Mouse (Mus musculus) right cerebral cortex, postnatal 4 days (tissue): ENCODE results near the gene Tmem150b.
A peak's percentile ranks its signal among the peaks of the same experiment; 100 is the strongest.

Experiments used
- DNase-seq: peaks from one replicate; pipeline ENCODE4 v3.0.0-alpha.2; 2022

Tmem150b gene

GRCm38 (mm10) chr7:4659911-4660443 lies 65.1 kb downstream of the Tmem150b start:
- no peak for DNase-seq

- DNase-seq: peak; percentile 93
Measured at GRCm38 (mm10) chr7:4658912-4659551, 66.0 kb downstream of the Tmem150b start, which contains the start of gene Ppp6r1. Gene Ppp6r1 (minus strand): TSS chr7:4659019.

- peak; percentile 70 for DNase-seq
Measured at GRCm38 (mm10) chr7:4658128-4658907, 66.7 kb downstream of the Tmem150b start.

DNA sequence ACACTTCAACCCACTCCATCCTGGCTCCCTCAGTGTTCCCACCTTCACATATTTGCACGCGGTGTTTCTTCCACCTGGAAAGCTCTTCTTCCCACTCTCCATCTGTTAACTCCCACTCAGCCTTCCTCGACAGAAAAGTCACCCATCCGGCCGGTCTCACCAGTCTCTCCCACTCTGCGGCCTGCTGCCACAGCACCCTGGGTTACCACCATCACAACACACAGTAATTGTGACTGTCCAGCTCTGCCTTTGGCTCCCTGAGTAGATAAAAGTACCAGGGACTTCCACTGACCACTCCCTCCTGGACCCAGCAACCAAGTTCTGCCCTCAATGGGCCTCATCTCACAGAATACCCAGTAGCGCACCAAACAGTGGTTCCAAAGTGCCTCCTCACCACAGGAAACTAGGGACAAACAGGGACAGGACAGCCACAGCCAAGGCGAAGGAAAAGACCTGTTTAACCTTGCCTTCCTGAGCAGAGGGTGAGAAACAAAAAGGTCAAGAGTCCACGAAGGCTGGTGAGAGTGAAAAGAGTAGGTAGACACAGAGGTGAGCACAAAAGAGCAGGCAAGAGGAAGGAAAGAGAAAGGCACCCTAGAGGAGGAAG lies 67.4 kb downstream of the Tmem150b start:
- DNase-seq: no peak
